8 mouse cellular contexts compared by ENCODE assay signal in the genomic region with DNA sequence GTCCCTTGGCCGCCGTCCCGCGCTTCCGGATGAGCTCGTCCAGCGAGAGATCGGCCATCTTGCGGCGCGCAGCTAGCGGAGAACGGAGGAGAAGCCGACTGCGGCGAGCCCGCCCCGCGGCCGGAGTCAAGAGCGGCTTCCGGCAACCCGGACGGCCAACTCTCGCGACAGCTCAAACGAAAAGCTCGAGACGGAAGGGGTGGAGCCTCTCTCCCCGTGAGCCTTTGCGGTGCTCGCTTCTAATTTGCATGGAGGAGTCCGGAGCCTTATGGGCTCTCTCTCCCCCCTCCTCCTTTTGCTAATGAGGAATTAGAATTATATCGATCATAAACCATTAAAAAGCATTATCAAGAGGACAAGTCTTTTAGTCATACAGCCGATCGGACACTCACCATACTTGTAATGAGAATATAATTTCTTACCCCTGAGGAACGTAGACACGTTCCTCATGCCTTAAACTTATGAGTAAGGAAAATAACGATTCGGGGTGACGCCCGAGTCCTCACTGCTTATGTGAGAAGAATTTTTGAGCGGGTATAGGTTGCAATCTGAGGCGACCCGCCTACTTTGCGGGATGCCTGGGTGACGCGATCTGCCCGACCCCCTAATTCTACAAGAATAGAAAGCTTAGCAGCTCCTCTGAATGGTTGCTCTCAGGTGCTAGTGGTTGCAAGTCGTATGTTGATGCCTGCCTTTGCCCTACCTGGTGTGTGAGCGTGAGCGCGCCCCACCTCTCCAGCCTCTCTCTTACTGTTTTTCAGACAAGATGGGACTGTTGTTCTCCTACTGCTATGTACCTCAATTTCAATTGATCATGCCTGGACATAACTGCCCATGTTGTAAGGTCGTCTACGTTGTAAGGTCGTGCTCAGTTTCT. TPM values are rescaled to one million over a fixed set of nuclear protein-coding genes. Genes with fewer than 3 reads are reported as not detected.
DNase-seq lines count a peak whose midpoint lies in the region; ATAC-seq lines count a peak whose summit lies in the region.

A gene (minus strand): TSS at position 189 of the 877 bp plus-strand sequence.

- H3K4me2 ChIP-seq in heart, embryonic 14.5 days (ENCODE audit: low read length) = peak within 1 kb of the TSS; percentile 92
- H3K4me2 ChIP-seq in liver, embryonic 13.5 days = peak within 1 kb of the TSS; percentile 92
- peak within 1 kb of the TSS; percentile 78 for H3K4me2 ChIP-seq in stomach, embryonic 16.5 days (ENCODE audit: low read depth, low read length)

- ATAC-seq in heart, embryonic 14.5 days (ENCODE audit: insufficient number of reproducible peaks, insufficient read depth, low FRiP score, low read depth) = peak; percentile 88
- ATAC-seq in liver, embryonic 13.5 days (ENCODE audit: low read depth) = peak; percentile 88
- peak; percentile 94 for ATAC-seq in stomach, embryonic 16.5 days (ENCODE audit: insufficient read depth, low FRiP score)

- H3K9me3 ChIP-seq in heart, embryonic 14.5 days (ENCODE audit: control insufficient read depth, low read length) = no peaks in the 10 kb centered on the region
- H3K9me3 ChIP-seq in liver, embryonic 13.5 days (replicated peaks) = no peaks in the 10 kb centered on the region
- no peaks in the 10 kb centered on the region for H3K9me3 ChIP-seq in stomach, embryonic 16.5 days (replicated peaks; ENCODE audit: control insufficient read depth, low read length)

- peak; percentile 99 for DNase-seq in CD4-positive, CD25-positive, alpha-beta regulatory T cell, adult 2 months (ENCODE audit: low read depth, low spot score)
- peak; percentile 95 for DNase-seq in fibroblast of lung, adult 2 months (ENCODE audit: low read depth)
- DNase-seq in kidney, postnatal 14 days = peak; percentile 99
- peak; percentile 97 for DNase-seq in liver, embryonic 13.5 days
- DNase-seq in neural tube, embryonic 10.5 days (ENCODE audit: extremely low spot score, low spot score) = peak; percentile 97

- peaks cover 42% of the 10 kb centered on the region for H3K36me3 ChIP-seq in heart, embryonic 14.5 days (ENCODE audit: control insufficient read depth, insufficient read depth, low read length)
- peaks cover 51% of the 10 kb centered on the region for H3K36me3 ChIP-seq in liver, embryonic 13.5 days
- H3K36me3 ChIP-seq in stomach, embryonic 16.5 days (ENCODE audit: control insufficient read depth, insufficient read depth, low read length) = 0 out of 2 replicates have a peak, but pooled peaks cover 5% of the 10 kb centered on the region

- WGBS in heart, embryonic 14.5 days = under 1% methylated on average over 56 of the region's 56 CpGs
- under 1% methylated on average over 56 of the region's 56 CpGs for WGBS in liver, embryonic 13.5 days (ENCODE audit: insufficient replicate concordance)
- under 1% methylated on average over 56 of the region's 56 CpGs for WGBS in stomach, embryonic 16.5 days

- H3K9ac ChIP-seq in heart, embryonic 14.5 days (ENCODE audit: low read length) = peak within 1 kb of the TSS; percentile 90
- H3K9ac ChIP-seq in liver, embryonic 13.5 days = peak within 1 kb of the TSS; percentile 98
- peak within 1 kb of the TSS; percentile 97 for H3K9ac ChIP-seq in stomach, embryonic 16.5 days (ENCODE audit: low read length)

- H3K4me3 ChIP-seq in brown adipose tissue, adult 24 weeks (ENCODE audit: insufficient read depth, low read depth, low read length) = peak within 1 kb of the TSS; percentile 99
- peak within 1 kb of the TSS; percentile 90 to 96 for H3K4me3 ChIP-seq in heart, embryonic 14.5 days (ENCODE audit: control insufficient read depth in 1 of 2, insufficient read depth in 1 of 2, low read depth in 1 of 2, low read length in 2 of 2)
- H3K4me3 ChIP-seq in liver, embryonic 13.5 days (replicated peaks) = peak within 1 kb of the TSS; percentile 93
- H3K4me3 ChIP-seq in stomach, embryonic 16.5 days (replicated peaks; ENCODE audit: low read length) = peak within 1 kb of the TSS; percentile 81

- no peaks in the 10 kb centered on the region for H3K27me3 ChIP-seq in heart, embryonic 14.5 days (ENCODE audit: control insufficient read depth, insufficient read depth, low read length)
- no peaks in the 10 kb centered on the region for H3K27me3 ChIP-seq in liver, embryonic 13.5 days
- H3K27me3 ChIP-seq in stomach, embryonic 16.5 days (ENCODE audit: control insufficient read depth, insufficient read depth, low read length) = no peaks in the 10 kb centered on the region

- H3K4me1 ChIP-seq in brown adipose tissue, adult 24 weeks (ENCODE audit: control insufficient read depth, insufficient read depth, insufficient read length, low read length) = peaks cover 4% of the 10 kb centered on the region; the same call in 1 of the 2 replicates
- peaks cover 2 to 12% of the 10 kb centered on the region in 2 experiments; a peak in 2 of 4 replicates for H3K4me1 ChIP-seq in heart, embryonic 14.5 days (ENCODE audit: control insufficient read depth in 2 of 2, insufficient read depth in 2 of 2, low read length in 2 of 2)
- peaks cover 53% of the 10 kb centered on the region for H3K4me1 ChIP-seq in liver, embryonic 13.5 days (replicated peaks)
- peaks cover 15% of the 10 kb centered on the region; the same call in 1 of the 2 replicates for H3K4me1 ChIP-seq in stomach, embryonic 16.5 days (ENCODE audit: control insufficient read depth, insufficient read depth, low read length)

- peak within 1 kb of the TSS; percentile 98 for H3K27ac ChIP-seq in brown adipose tissue, adult 24 weeks (replicated peaks; ENCODE audit: low read depth, low read length)
- peak within 1 kb of the TSS; percentile 96 to 97 for H3K27ac ChIP-seq in heart, embryonic 14.5 days (replicated peaks in 1 of 2; ENCODE audit: control insufficient read depth in 1 of 2, insufficient read depth in 1 of 2, low read depth in 2 of 2, low read length in 2 of 2)
- peak within 1 kb of the TSS; percentile 95 for H3K27ac ChIP-seq in liver, embryonic 13.5 days
- H3K27ac ChIP-seq in stomach, embryonic 16.5 days (ENCODE audit: low read length) = peak within 1 kb of the TSS; percentile 97

RNA-seq across cellular contexts. Expression of the gene that starts here (rescaled TPM):
- polyA plus RNA-seq in brown adipose tissue, adult 24 weeks (2012; ENCODE audit: insufficient read depth, insufficient read length, missing spikeins) = 14.0 and 18.5 TPM in 2 replicates
- polyA plus RNA-seq in heart, embryonic 14.5 days (2014; fragmentation: Nextera tagmentation; extraction: Ambion mirVana) = 76.9 and 79.2 TPM in 2 replicates
- 65.0 and 69.6 TPM in 2 replicates for polyA plus RNA-seq in liver, embryonic 13.5 days (2015; fragmentation: Nextera tagmentation; extraction: Ambion mirVana)
- polyA plus RNA-seq in stomach, embryonic 16.5 days (2015; fragmentation: Nextera tagmentation; extraction: Ambion mirVana) = 121 and 128 TPM in 2 replicates

Comparison
In these comparisons a context has a peak if more than half of its experiments do, and no peak if none do; other contexts are left out.
1. Peak in every context shown above with its lines: DNase-seq, ATAC-seq, H3K4me3 ChIP-seq and H3K27ac ChIP-seq.